Mouse (Mus musculus) forebrain, postnatal 0 days (tissue): ENCODE measurements around the gene Clpx. TPM values are rescaled to one million over a fixed set of nuclear protein-coding genes. Genes with fewer than 3 reads are reported as not detected.
A peak's percentile ranks its signal among the peaks of the same experiment; 100 is the strongest.

Experiments used
- ATAC-seq: fragments of 200-750 bp; cut with Nextera tagmentation; 2 replicates; pipeline ENCODE4 v1.8.0; 2017; ENCODE audit warnings: mild to moderate bottlenecking, moderate library complexity
- DNase-seq: peaks from one replicate; pipeline ENCODE4 v3.0.0-alpha.2; 2015
- H3K27ac ChIP-seq: fragments of 300-500 bp; sonication (generic); 2 replicates; pipeline ENCODE4 v1.5.1; 2014; ENCODE audit warnings: low read depth, mild to moderate bottlenecking, antibody characterized with exemption, low read length, moderate library complexity, mixed read lengths
- H3K27me3 ChIP-seq: fragments of 300-500 bp; sonication (generic); 2 replicates; pipeline ENCODE4 v1.6.1; 2014; ENCODE audit warnings: mild to moderate bottlenecking, low read length, mixed read lengths; ENCODE audit not compliant: insufficient read depth
- H3K36me3 ChIP-seq: fragments of 300-500 bp; sonication (generic); 2 replicates; pipeline ENCODE4 v1.6.1; 2014; ENCODE audit warnings: mild to moderate bottlenecking, moderate library complexity; ENCODE audit not compliant: insufficient read depth
- H3K4me1 ChIP-seq: fragments of 300-500 bp; sonication (generic); 2 replicates; pipeline ENCODE4 v1.6.1; 2014; ENCODE audit warnings: antibody characterized with exemption; ENCODE audit not compliant: insufficient read depth
- H3K4me2 ChIP-seq: fragments of 300-500 bp; sonication (generic); 2 replicates; pipeline ENCODE4 v1.6.1; 2014; ENCODE audit warnings: low read depth, mild to moderate bottlenecking, moderate library complexity
- H3K4me3 ChIP-seq: fragments of 300-500 bp; sonication (generic); 2 replicates; pipeline ENCODE4 v1.5.1; 2014; ENCODE audit warnings: low read depth, low read length, mixed read lengths
- H3K9ac ChIP-seq: fragments of 300-500 bp; sonication (generic); 2 replicates; pipeline ENCODE4 v1.6.1; 2014; ENCODE audit warnings: mild to moderate bottlenecking
- H3K9me3 ChIP-seq: fragments of 300-500 bp; sonication (generic); 2 replicates; pipeline ENCODE4 v1.6.1; 2016; ENCODE audit warnings: low read length
- CTCF ChIP-seq: sonication (generic); IDR thresholded peaks from 2 replicates; pipeline ENCODE4 v1.5.1; 2016; ENCODE audit warnings: antibody characterized with exemption, control low read depth, low read depth
- WGBS: fragments of 180-500 bp; shearing (Covaris S2); extraction: QIAGEN DNeasy Blood & Tissue Kit; methylation state at CpG from one replicate; pipeline ENCODE4 v1.1.7; 2014; 5-methylcytosine and 5-hydroxymethylcytosine counted together
- polyA plus RNA-seq: library from polyadenylated mRNA; unstranded; fragments of >200 nt; fragmentation: Nextera tagmentation; extraction: Ambion mirVana; gene quantifications from 2 replicates; pipeline ENCODE4 v1.2.1, GENCODE M21; 2015
- total RNA-seq: library from RNA; depleted of rRNA; stranded (reverse); fragments of >200 nt; gene quantifications from 2 replicates; pipeline ENCODE4 v1.2.3, GENCODE M21; 2014

Gene Clpx
- total and polyA plus RNA-seq, 2 experiments from 2014 or later = 34.9 to 38.7 TPM

GRCm38 (mm10) chr9:65360641-65361448 is 66.8 kb downstream of the Clpx start, which contains the start of gene Ubap1l:
Gene Ubap1l, plus strand, starts transcription at chr9:65361041.
- Histone ChIP-seq H3K4me3 (no peak within 1 kb of the TSS), H3K4me1 (no peaks in the 10 kb centered on the region), H3K9ac (no peak within 1 kb of the TSS), H3K9me3 (no peaks in the 10 kb centered on the region), H3K27me3 (no peaks in the 10 kb centered on the region), H3K27ac (no peak within 1 kb of the TSS), H3K4me2 (no peak within 1 kb of the TSS), H3K36me3 (peaks cover 65% of the 10 kb centered on the region)
- no peak for DNase-seq
- no peak for TF ChIP-seq CTCF
- no peak for ATAC-seq
- WGBS = 89% methylated on average over 16 of the region's 16 CpGs

GRCm38 (mm10) chr9:65363684-65364083 is 69.6 kb downstream of the Clpx start:
- Histone ChIP-seq H3K4me1 (no peaks in the 10 kb centered on the region), H3K4me3 (no peak overlapping the region), H3K27ac (no peak overlapping the region), H3K27me3 (no peaks in the 10 kb centered on the region), H3K9ac (no peak overlapping the region), H3K36me3 (peaks cover 39% of the 10 kb centered on the region), H3K9me3 (no peaks in the 10 kb centered on the region), H3K4me2 (no peak overlapping the region)
- DNase-seq (no peak), ATAC-seq (no peak)
- no peak for TF ChIP-seq CTCF
- 78% methylated on average over 9 of the region's 9 CpGs for WGBS

- Histone ChIP-seq H3K4me3 (no peak overlapping the region), H3K27ac (no peak overlapping the region), H3K9ac (no peak overlapping the region), H3K4me1 (no peaks in the 10 kb centered on the region), H3K9me3 (no peaks in the 10 kb centered on the region), H3K27me3 (no peaks in the 10 kb centered on the region), H3K4me2 (no peak overlapping the region), H3K36me3 (peaks cover 21% of the 10 kb centered on the region)
- no peak for DNase-seq
- ATAC-seq = no peak
- 86% methylated on average over 7 of the region's 7 CpGs for WGBS
- TF ChIP-seq CTCF = no peak
Measured at GRCm38 (mm10) chr9:65365721-65366120, 71.7 kb downstream of the Clpx start.

- H3K4me2 ChIP-seq = no peak overlapping the region
- no peaks in the 10 kb centered on the region for H3K9me3 ChIP-seq
- no peak overlapping the region for H3K9ac ChIP-seq
- H3K27me3 ChIP-seq = no peaks in the 10 kb centered on the region
- no peak overlapping the region for H3K27ac ChIP-seq
- H3K4me1 ChIP-seq = no peaks in the 10 kb centered on the region
- peaks cover 16% of the 10 kb centered on the region for H3K36me3 ChIP-seq
- no peak overlapping the region for H3K4me3 ChIP-seq
- ATAC-seq = no peak
- WGBS = 87% methylated on average over 24 of the region's 24 CpGs
- no peak for TF ChIP-seq CTCF
- no peak for DNase-seq
Measured at GRCm38 (mm10) chr9:65371756-65372155, 77.7 kb downstream of the Clpx start.

- ATAC-seq (no peak), DNase-seq (no peak)
- peak; percentile 46 for TF ChIP-seq CTCF
- Histone ChIP-seq H3K9ac (no peak overlapping the region), H3K4me2 (no peak overlapping the region), H3K9me3 (no peaks in the 10 kb centered on the region), H3K4me1 (no peaks in the 10 kb centered on the region), H3K4me3 (no peak overlapping the region), H3K27me3 (no peaks in the 10 kb centered on the region), H3K27ac (no peak overlapping the region), H3K36me3 (peaks cover 16% of the 10 kb centered on the region)
- WGBS = 78% methylated on average over 4 of the region's 4 CpGs
Measured at GRCm38 (mm10) chr9:65372449-65372848, 78.4 kb downstream of the Clpx start.

- Histone ChIP-seq H3K9me3 (no peaks in the 10 kb centered on the region), H3K27me3 (no peaks in the 10 kb centered on the region), H3K4me2 (no peak overlapping the region), H3K36me3 (peaks cover 16% of the 10 kb centered on the region), H3K4me1 (no peaks in the 10 kb centered on the region), H3K9ac (no peak overlapping the region), H3K4me3 (no peak overlapping the region), H3K27ac (no peak overlapping the region)
- ATAC-seq (no peak), DNase-seq (no peak)
- TF ChIP-seq CTCF = no peak
- WGBS = 82% methylated on average over 5 of the region's 5 CpGs
Measured at GRCm38 (mm10) chr9:65374468-65375162, 80.6 kb downstream of the Clpx start.
